Mouse (Mus musculus): ENCODE results near the gene Mcts2. TPM values are rescaled to one million over a fixed set of nuclear protein-coding genes. Genes with fewer than 3 reads are reported as not detected.

Mcts2 gene
- polyA plus RNA-seq, 1 experiment from 2014 or later = 23.0 TPM

- Histone ChIP-seq H3K36me3 (peaks cover 76% of the 10 kb centered on the region), H3K9me3 (peaks cover 4% of the 10 kb centered on the region), H3K27ac (replicated peaks) (no peak overlapping the region; the same call in 1 of the 2 replicates), H3K27me3 (replicated peaks) (no peaks in the 10 kb centered on the region), H3K4me2 (no peak overlapping the region), H3K4me1 (peaks cover 28% of the 10 kb centered on the region), H3K4me3 (no peak overlapping the region), H3K9ac (no peak overlapping the region)
- no peak for ATAC-seq (ENCODE audit: extremely low read depth, insufficient number of reproducible peaks, low FRiP score, low TSS enrichment)
- 66% methylated on average over 7 of the region's 7 CpGs for WGBS
These were observed 4.9 kb downstream of the Mcts2 start for GRCm38 (mm10) chr2:152691564-152692217.

- Histone ChIP-seq H3K4me2 (peak overlapping the region; percentile 58), H3K27me3 (replicated peaks) (no peaks in the 10 kb centered on the region), H3K9me3 (no peaks in the 10 kb centered on the region), H3K9ac (peak overlapping the region; percentile 69), H3K36me3 (peaks cover 74% of the 10 kb centered on the region), H3K4me3 (no peak overlapping the region), H3K4me1 (peaks cover 25% of the 10 kb centered on the region), H3K27ac (replicated peaks) (0 out of 2 replicates have a peak overlapping the region, but pooled peaks have one; percentile 28)
- 16% methylated on average over 9 of the region's 9 CpGs for WGBS
- no peak for ATAC-seq (ENCODE audit: extremely low read depth, insufficient number of reproducible peaks, low FRiP score, low TSS enrichment)
These were observed 6.4 kb downstream of the Mcts2 start for GRCm38 (mm10) chr2:152693233-152693632.

- Histone ChIP-seq H3K4me3 (no peak overlapping the region), H3K9ac (peak overlapping the region; percentile 69), H3K9me3 (no peaks in the 10 kb centered on the region), H3K27me3 (replicated peaks) (no peaks in the 10 kb centered on the region), H3K4me2 (peak overlapping the region; percentile 58), H3K4me1 (peaks cover 23% of the 10 kb centered on the region), H3K27ac (replicated peaks) (0 out of 2 replicates have a peak overlapping the region, but pooled peaks have one; percentile 28), H3K36me3 (peaks cover 74% of the 10 kb centered on the region)
- no peak for ATAC-seq (ENCODE audit: extremely low read depth, insufficient number of reproducible peaks, low FRiP score, low TSS enrichment)
- 79% methylated on average over 13 of the region's 13 CpGs for WGBS
These were observed 6.9 kb downstream of the Mcts2 start for GRCm38 (mm10) chr2:152693735-152694134.

- H3K27ac ChIP-seq (replicated peaks) = peak overlapping the region; percentile 42
- peaks cover 73% of the 10 kb centered on the region for H3K36me3 ChIP-seq
- no peak overlapping the region for H3K4me3 ChIP-seq
- WGBS = 58% methylated on average over 7 of the region's 7 CpGs
- peak overlapping the region; percentile 56 for H3K9ac ChIP-seq
- H3K27me3 ChIP-seq (replicated peaks) = no peaks in the 10 kb centered on the region
- ATAC-seq (ENCODE audit: extremely low read depth, insufficient number of reproducible peaks, low FRiP score, low TSS enrichment) = no peak
- H3K4me2 ChIP-seq = no peak overlapping the region
- peaks cover 33% of the 10 kb centered on the region for H3K4me1 ChIP-seq
- H3K9me3 ChIP-seq = no peaks in the 10 kb centered on the region
These were observed 7.9 kb downstream of the Mcts2 start for GRCm38 (mm10) chr2:152694708-152695107.

GRCm38 (mm10) chr2:152696016-152696415 lies 9.2 kb downstream of the Mcts2 start:
- peaks cover 75% of the 10 kb centered on the region for H3K36me3 ChIP-seq
- peak overlapping the region; percentile 80 for H3K9ac ChIP-seq
- H3K4me3 ChIP-seq = no peak overlapping the region
- peaks cover 33% of the 10 kb centered on the region for H3K4me1 ChIP-seq
- WGBS = 75% methylated on average over 10 of the region's 10 CpGs
- no peaks in the 10 kb centered on the region for H3K9me3 ChIP-seq
- H3K4me2 ChIP-seq = no peak overlapping the region
- H3K27ac ChIP-seq (replicated peaks) = no peak overlapping the region; the same call in 1 of the 2 replicates
- H3K27me3 ChIP-seq (replicated peaks) = no peaks in the 10 kb centered on the region
- ATAC-seq (ENCODE audit: extremely low read depth, insufficient number of reproducible peaks, low FRiP score, low TSS enrichment) = no peak

- ATAC-seq (ENCODE audit: extremely low read depth, insufficient number of reproducible peaks, low FRiP score, low TSS enrichment) = no peak
- H3K27ac ChIP-seq (replicated peaks) = peak overlapping the region; percentile 67
- peaks cover 76% of the 10 kb centered on the region for H3K36me3 ChIP-seq
- H3K27me3 ChIP-seq (replicated peaks) = no peaks in the 10 kb centered on the region
- H3K4me2 ChIP-seq = no peak overlapping the region
- no peaks in the 10 kb centered on the region for H3K9me3 ChIP-seq
- H3K9ac ChIP-seq = peak overlapping the region; percentile 80
- H3K4me1 ChIP-seq = peaks cover 33% of the 10 kb centered on the region
- no peak overlapping the region for H3K4me3 ChIP-seq
- WGBS = 42% methylated on average over 20 of the region's 20 CpGs
These were observed 9.8 kb downstream of the Mcts2 start for GRCm38 (mm10) chr2:152696476-152697164.

- H3K4me3 ChIP-seq = no peak overlapping the region
- no peak overlapping the region for H3K27ac ChIP-seq (replicated peaks)
- no peak overlapping the region for H3K9ac ChIP-seq
- H3K4me1 ChIP-seq = peaks cover 20% of the 10 kb centered on the region
- H3K4me2 ChIP-seq = no peak overlapping the region
- H3K27me3 ChIP-seq (replicated peaks) = no peaks in the 10 kb centered on the region
- no peaks in the 10 kb centered on the region for H3K9me3 ChIP-seq
- WGBS = 92% methylated on average over 10 of the region's 10 CpGs
- no peak for ATAC-seq (ENCODE audit: extremely low read depth, insufficient number of reproducible peaks, low FRiP score, low TSS enrichment)
- H3K36me3 ChIP-seq = peaks cover 97% of the 10 kb centered on the region
These were observed 13.3 kb downstream of the Mcts2 start for GRCm38 (mm10) chr2:152700138-152700537.

GRCm38 (mm10) chr2:152700725-152701124 lies 13.9 kb downstream of the Mcts2 start:
- no peak overlapping the region for H3K27ac ChIP-seq (replicated peaks)
- no peak overlapping the region for H3K4me3 ChIP-seq
- H3K4me2 ChIP-seq = no peak overlapping the region
- H3K9ac ChIP-seq = no peak overlapping the region
- no peaks in the 10 kb centered on the region for H3K9me3 ChIP-seq
- no peaks in the 10 kb centered on the region for H3K27me3 ChIP-seq (replicated peaks)
- ATAC-seq (ENCODE audit: extremely low read depth, insufficient number of reproducible peaks, low FRiP score, low TSS enrichment) = no peak
- WGBS = 81% methylated on average over 8 of the region's 8 CpGs
- H3K4me1 ChIP-seq = peaks cover 24% of the 10 kb centered on the region
- H3K36me3 ChIP-seq = peaks cover 97% of the 10 kb centered on the region

- Histone ChIP-seq H3K9me3 (no peaks in the 10 kb centered on the region), H3K4me3 (no peak overlapping the region), H3K27ac (replicated peaks) (no peak overlapping the region), H3K27me3 (replicated peaks) (no peaks in the 10 kb centered on the region), H3K36me3 (peaks cover 78% of the 10 kb centered on the region), H3K4me2 (no peak overlapping the region), H3K9ac (no peak overlapping the region), H3K4me1 (peaks cover 43% of the 10 kb centered on the region)
- WGBS = 88% methylated on average over 21 of the region's 21 CpGs
- ATAC-seq (ENCODE audit: extremely low read depth, insufficient number of reproducible peaks, low FRiP score, low TSS enrichment) = no peak
These were observed 16.9 kb downstream of the Mcts2 start for GRCm38 (mm10) chr2:152703596-152704255.

GRCm38 (mm10) chr2:152704256-152704605 lies 17.4 kb downstream of the Mcts2 start:
- ATAC-seq (ENCODE audit: extremely low read depth, insufficient number of reproducible peaks, low FRiP score, low TSS enrichment) = no peak
- Histone ChIP-seq H3K27me3 (replicated peaks) (no peaks in the 10 kb centered on the region), H3K27ac (replicated peaks) (no peak overlapping the region), H3K4me3 (no peak overlapping the region), H3K4me2 (no peak overlapping the region), H3K4me1 (peaks cover 38% of the 10 kb centered on the region), H3K36me3 (peaks cover 79% of the 10 kb centered on the region), H3K9ac (0 out of 2 replicates have a peak overlapping the region, but pooled peaks have one; percentile 24), H3K9me3 (no peaks in the 10 kb centered on the region)
- 75% methylated on average over 5 of the region's 5 CpGs for WGBS

GRCm38 (mm10) chr2:152704811-152705370 lies 18.1 kb downstream of the Mcts2 start:
- no peak for ATAC-seq (ENCODE audit: extremely low read depth, insufficient number of reproducible peaks, low FRiP score, low TSS enrichment)
- H3K9ac ChIP-seq = 0 out of 2 replicates have a peak overlapping the region, but pooled peaks have one; percentile 56
- H3K4me1 ChIP-seq = peaks cover 33% of the 10 kb centered on the region
- peak overlapping the region; percentile 92 for H3K27ac ChIP-seq (replicated peaks)
- H3K4me2 ChIP-seq = no peak overlapping the region
- no peaks in the 10 kb centered on the region for H3K27me3 ChIP-seq (replicated peaks)
- WGBS = 87% methylated on average over 14 of the region's 14 CpGs
- H3K36me3 ChIP-seq = peaks cover 74% of the 10 kb centered on the region
- no peaks in the 10 kb centered on the region for H3K9me3 ChIP-seq
- H3K4me3 ChIP-seq = no peak overlapping the region

Data from heart, embryonic 13.5 days (tissue).